Mouse (Mus musculus) heart, embryonic 15.5 days (tissue): ENCODE measurements around the gene Sephs1. TPM values are rescaled to one million over a fixed set of nuclear protein-coding genes. Genes with fewer than 3 reads are reported as not detected.

Source experiments
- ATAC-seq: fragments of 200-750 bp; cut with Nextera tagmentation; replicated peaks from 2 replicates; pipeline ENCODE4 v1.8.0; 2017; ENCODE audit warnings: low read depth, moderate TSS enrichment; ENCODE audit not compliant: insufficient number of reproducible peaks, insufficient read depth, low FRiP score
- H3K27ac ChIP-seq: fragments of 300-500 bp; sonication (generic); 2 replicates; pipeline ENCODE4 v1.5.1; 2015; ENCODE audit warnings: mild to moderate bottlenecking, inconsistent platforms
- H3K27me3 ChIP-seq: fragments of 300-500 bp; sonication (generic); 2 replicates; pipeline ENCODE4 v1.6.1; 2015; ENCODE audit warnings: inconsistent platforms
- H3K36me3 ChIP-seq: fragments of 300-500 bp; sonication (generic); 2 replicates; pipeline ENCODE4 v1.6.1; 2015; ENCODE audit warnings: mild to moderate bottlenecking, inconsistent platforms
- H3K4me1 ChIP-seq: fragments of 300-500 bp; sonication (generic); replicated peaks from 2 replicates; pipeline ENCODE4 v1.6.1; 2015; ENCODE audit warnings: inconsistent platforms
- H3K4me2 ChIP-seq: fragments of 300-500 bp; sonication (generic); 2 replicates; pipeline ENCODE4 v1.6.1; 2015; ENCODE audit warnings: inconsistent platforms, mild to moderate bottlenecking, moderate library complexity
- H3K4me3 ChIP-seq: fragments of 300-500 bp; sonication (generic); 2 replicates; pipeline ENCODE4 v1.5.1; 2015; ENCODE audit warnings: mild to moderate bottlenecking, inconsistent platforms
- H3K9ac ChIP-seq: fragments of 300-500 bp; sonication (generic); 2 replicates; pipeline ENCODE4 v1.6.1; 2015; ENCODE audit warnings: mild to moderate bottlenecking, inconsistent platforms
- H3K9me3 ChIP-seq: fragments of 300-500 bp; sonication (generic); replicated peaks from 2 replicates; pipeline ENCODE4 v1.6.1; 2016; ENCODE audit warnings: inconsistent platforms
- WGBS: fragments of 180-500 bp; shearing (Covaris S2); methylation state at CpG from one replicate; pipeline ENCODE4 v1.1.7; 2015; ENCODE audit warnings: mixed read lengths; 5-methylcytosine and 5-hydroxymethylcytosine counted together
- polyA plus RNA-seq: library from polyadenylated mRNA; unstranded; fragments of >200 nt; fragmentation: Nextera tagmentation; extraction: Ambion mirVana; gene quantifications from 2 replicates; pipeline ENCODE4 v1.2.1, GENCODE M21; 2015

Gene Sephs1
- polyA plus RNA-seq, 1 experiment from 2014 or later = 33.7 TPM

DNA sequence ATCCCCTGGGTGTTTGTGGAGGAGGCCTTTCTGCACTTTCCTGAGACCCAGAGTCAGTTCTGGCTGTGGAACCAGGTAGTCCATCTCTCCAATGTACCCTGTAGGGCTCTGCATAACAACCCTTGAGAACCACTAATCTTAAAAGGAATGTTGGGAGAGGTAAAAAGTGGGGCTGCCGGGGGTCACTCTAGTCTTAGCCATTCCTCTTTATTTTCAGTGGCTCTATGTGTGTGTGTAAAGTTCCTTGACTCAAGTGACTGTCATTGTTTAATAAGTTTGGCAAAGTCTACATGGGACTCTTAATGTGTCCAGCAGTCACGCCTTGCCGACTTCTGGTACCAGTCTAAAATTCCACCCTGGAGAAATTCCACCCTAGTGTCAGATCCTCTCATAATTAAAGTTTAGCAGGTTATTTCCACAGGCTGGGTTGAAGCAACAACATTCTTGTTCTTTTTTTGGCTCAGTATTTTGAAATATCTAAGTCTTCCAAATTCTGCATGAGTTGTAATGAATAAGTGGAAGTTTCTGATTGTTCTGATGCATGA is 27.5 kb downstream of the Sephs1 start:
- Histone ChIP-seq H3K4me1 (no peaks in the 10 kb centered on the region), H3K27me3 (no peaks in the 10 kb centered on the region), H3K27ac (no peak overlapping the region), H3K36me3 (peaks cover 36% of the 10 kb centered on the region), H3K4me2 (no peak overlapping the region), H3K4me3 (no peak overlapping the region), H3K9me3 (no peaks in the 10 kb centered on the region), H3K9ac (no peak overlapping the region)
- no peak for ATAC-seq
- 84% methylated on average over 3 of the region's 3 CpGs for WGBS

DNA sequence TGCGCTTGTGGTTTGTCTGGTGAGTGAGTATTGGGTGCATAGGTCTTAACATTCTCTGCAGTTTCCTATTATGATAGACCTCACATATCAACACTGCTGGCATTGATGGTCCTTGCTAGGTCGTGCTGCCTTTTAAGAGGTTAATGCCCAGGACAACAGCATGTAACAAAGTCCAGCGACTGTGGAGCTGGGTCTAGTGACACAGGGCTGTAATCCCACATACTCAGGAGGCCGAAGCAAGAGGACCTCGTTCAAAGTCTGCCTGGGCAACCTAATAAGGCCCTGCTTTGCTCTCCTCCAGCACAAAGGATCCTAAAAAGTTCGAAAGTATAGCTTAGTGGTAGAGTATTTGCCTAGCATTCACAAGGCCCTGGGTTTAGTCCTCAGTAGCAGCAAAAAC is 28.5 kb downstream of the Sephs1 start:
- Histone ChIP-seq H3K9ac (no peak overlapping the region), H3K4me1 (no peaks in the 10 kb centered on the region), H3K27me3 (no peaks in the 10 kb centered on the region), H3K4me2 (no peak overlapping the region), H3K27ac (no peak overlapping the region), H3K4me3 (no peak overlapping the region), H3K9me3 (no peaks in the 10 kb centered on the region), H3K36me3 (peaks cover 33% of the 10 kb centered on the region)
- no peak for ATAC-seq
- WGBS = 70% methylated on average over 6 of the region's 6 CpGs

DNA sequence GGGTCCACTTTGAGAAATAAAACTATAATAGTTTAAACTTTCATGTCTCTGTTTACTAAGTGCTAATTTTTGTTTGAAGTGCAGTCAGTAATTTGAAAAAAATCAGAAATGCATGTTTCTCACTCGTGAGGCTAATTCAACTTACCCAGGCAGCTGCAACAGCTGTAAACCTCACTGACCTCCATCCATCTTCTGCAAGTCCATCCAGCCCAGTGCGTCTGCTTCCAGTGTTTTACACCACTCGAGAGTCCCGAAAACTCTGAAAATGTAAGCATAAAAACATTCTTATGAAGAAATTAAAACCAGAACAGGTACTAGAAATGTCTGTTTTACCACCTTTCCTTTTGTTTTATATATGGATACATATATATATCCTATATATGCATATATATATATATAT is 29.2 kb downstream of the Sephs1 start:
- ATAC-seq = no peak
- H3K27me3 ChIP-seq = no peaks in the 10 kb centered on the region
- H3K4me2 ChIP-seq = no peak overlapping the region
- H3K27ac ChIP-seq = no peak overlapping the region
- WGBS = 77% methylated on average over 4 of the region's 4 CpGs
- H3K36me3 ChIP-seq = peaks cover 27% of the 10 kb centered on the region
- no peak overlapping the region for H3K9ac ChIP-seq
- no peaks in the 10 kb centered on the region for H3K4me1 ChIP-seq
- no peaks in the 10 kb centered on the region for H3K9me3 ChIP-seq
- no peak overlapping the region for H3K4me3 ChIP-seq

DNA sequence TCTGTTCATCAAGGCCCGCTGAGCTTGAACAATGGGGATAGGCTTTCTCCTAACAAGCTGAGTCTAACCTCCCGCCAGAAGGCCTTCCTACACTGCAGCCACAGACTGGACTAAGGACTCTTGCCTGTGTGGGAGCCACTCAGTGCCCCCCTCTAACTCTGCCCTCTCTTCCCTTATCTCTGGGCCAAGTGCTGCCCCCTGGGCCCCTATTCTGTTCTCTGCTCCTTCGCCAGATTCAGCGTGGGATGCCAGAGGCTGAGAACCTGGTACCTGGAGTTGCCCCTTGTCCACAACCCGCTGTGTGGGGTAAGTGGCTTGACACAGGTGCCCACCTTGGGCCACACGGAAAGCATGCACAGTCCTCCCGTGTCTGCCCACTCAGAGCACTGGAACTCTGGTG is 32.6 kb downstream of the Sephs1 start:
- Histone ChIP-seq H3K9me3 (no peaks in the 10 kb centered on the region), H3K4me2 (no peak overlapping the region), H3K4me3 (no peak overlapping the region), H3K4me1 (peaks cover 6% of the 10 kb centered on the region), H3K27me3 (no peaks in the 10 kb centered on the region), H3K9ac (no peak overlapping the region), H3K36me3 (no peaks in the 10 kb centered on the region), H3K27ac (no peak overlapping the region)
- no peak for ATAC-seq
- 74% methylated on average over 7 of the region's 7 CpGs for WGBS

DNA sequence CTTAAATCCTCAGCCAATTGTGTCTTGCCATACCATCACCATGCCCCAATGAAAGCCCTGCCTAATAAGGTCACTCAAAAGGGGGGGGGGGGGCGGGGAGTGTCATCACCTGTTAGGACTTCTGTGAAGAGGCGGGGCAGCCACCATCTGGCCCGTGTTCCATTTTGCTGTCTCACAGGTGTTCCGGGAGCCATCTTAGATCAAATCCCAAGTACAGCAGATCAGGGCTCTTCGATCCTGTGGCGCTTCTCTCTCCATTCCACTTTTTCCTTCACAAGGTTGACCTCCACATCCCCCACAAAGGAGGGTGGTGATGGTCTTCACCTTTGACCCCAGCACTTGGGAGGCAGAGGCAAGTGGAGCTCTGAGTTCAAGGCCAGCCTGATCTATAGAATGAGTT is 34.7 kb downstream of the Sephs1 start:
- Histone ChIP-seq H3K27ac (no peak overlapping the region), H3K4me1 (peaks cover 11% of the 10 kb centered on the region), H3K9ac (no peak overlapping the region), H3K4me3 (no peak overlapping the region), H3K9me3 (no peaks in the 10 kb centered on the region), H3K4me2 (no peak overlapping the region), H3K27me3 (no peaks in the 10 kb centered on the region), H3K36me3 (no peaks in the 10 kb centered on the region)
- ATAC-seq = no peak
- WGBS = 72% methylated on average over 6 of the region's 6 CpGs

DNA sequence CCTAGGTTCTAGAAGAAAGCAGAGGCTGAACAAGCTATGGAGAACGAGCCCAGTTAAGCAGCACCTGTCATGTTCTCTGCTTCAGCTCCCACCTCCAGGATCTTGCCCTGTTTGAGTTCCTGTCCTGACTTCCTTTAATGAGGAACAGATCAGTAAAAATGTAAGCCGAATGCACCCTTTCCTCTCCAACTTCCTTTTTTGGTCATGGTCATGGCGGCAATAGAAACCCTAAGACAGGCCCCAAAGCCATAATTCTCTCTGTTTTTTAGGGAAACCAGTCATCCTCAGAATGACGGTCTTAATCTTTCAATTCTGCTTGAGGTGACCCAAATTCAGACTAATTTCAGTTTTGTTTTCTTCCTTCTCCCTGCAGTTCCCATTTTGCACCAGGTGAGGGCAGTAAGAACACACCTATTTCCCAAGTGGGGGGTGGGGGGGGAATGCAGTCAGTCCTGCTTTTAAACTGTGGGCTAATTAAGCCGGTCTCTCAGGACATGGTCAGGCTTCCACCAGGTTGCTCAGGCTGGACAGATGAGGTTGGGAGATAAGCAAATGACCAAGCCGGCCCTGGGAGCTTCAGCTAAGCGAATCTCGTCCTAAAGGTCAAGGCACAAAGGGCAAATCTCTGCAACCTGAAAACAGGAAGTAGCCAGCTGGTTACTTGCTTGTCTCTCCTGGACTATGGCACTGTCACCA is 36.1 kb downstream of the Sephs1 start:
- Histone ChIP-seq H3K4me1 (peaks cover 11% of the 10 kb centered on the region), H3K4me2 (peak overlapping the region; percentile 56), H3K36me3 (no peaks in the 10 kb centered on the region), H3K9ac (no peak overlapping the region), H3K27ac (peak overlapping the region; percentile 84), H3K27me3 (no peaks in the 10 kb centered on the region), H3K9me3 (no peaks in the 10 kb centered on the region), H3K4me3 (peak overlapping the region; percentile 29)
- no peak for ATAC-seq
- 17% methylated on average over 8 of the region's 8 CpGs for WGBS

DNA sequence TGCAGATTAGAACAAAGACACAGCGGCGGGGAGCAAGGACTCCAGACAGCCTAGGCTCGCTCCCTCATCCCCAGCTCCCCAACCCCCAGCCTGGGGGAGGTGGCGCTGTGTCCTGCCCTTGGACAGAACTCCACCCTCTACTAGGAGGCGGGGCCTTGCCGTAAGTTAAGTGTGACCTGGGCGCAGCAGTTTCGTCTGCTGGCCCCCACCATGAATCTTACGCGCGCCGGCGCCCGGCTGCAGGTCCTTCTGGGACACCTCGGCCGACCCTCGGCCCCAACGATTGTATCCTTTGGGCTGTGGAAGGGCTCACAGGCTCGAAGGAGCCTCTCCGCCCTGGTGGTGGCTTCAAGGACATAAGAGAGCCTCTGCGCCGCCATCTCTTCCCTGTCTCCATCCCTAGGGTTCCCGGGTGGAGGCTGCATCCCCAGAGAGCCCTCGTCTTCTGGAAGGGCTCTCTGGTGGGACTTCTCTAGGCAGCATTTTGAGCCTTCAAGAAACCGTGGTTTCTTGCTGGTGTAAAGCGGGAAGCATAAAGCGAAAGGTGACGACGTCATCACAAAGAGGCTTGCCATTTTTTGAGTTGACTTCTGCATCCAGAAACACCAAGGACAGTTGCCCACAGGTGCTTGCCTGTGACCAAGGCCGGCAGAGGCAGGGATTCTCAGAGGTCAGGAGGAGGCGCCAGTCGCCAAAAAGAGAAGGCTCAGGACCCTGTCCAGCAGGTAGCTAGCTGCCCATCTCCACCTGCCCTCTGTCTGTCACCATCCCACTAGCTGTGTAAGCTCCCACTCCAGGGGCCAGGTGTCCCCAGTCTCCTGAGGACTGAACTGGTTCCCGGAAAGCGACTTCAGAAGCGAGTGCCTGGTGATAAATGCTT is 37.7 kb downstream of the Sephs1 start, which contains the start of gene Phyh:
TSS of gene Phyh (plus strand) at position 160 of the 880 bp plus-strand sequence.
- Histone ChIP-seq H3K4me3 (peak within 1 kb of the TSS; percentile 76), H3K9me3 (no peaks in the 10 kb centered on the region), H3K27me3 (no peaks in the 10 kb centered on the region), H3K36me3 (peaks cover 2% of the 10 kb centered on the region; the same call in 1 of the 2 replicates), H3K4me2 (peak within 1 kb of the TSS; percentile 89), H3K27ac (peak within 1 kb of the TSS; percentile 84), H3K9ac (peak within 1 kb of the TSS; percentile 83), H3K4me1 (peaks cover 11% of the 10 kb centered on the region)
- 6% methylated on average over 35 of the region's 35 CpGs for WGBS
- ATAC-seq = peak; percentile 99

DNA sequence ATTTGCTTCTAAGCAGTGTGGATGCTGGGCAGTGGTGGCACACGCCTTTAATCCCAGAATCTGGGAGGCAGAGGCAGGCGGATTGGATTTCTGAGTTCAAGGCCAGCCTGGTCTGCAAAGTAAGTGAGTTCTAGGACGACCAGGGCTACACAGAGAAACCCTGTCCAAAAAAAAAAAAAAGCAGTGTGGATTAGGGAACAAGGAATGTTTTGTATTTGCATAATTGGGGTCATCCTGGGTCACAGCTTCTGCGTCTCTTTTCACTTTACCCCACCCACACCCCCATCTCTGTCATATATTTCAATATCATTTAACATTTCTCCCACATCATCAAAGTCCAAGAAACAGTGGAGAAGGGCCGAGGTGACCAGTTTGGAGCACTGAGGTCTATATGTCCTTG is 39.7 kb downstream of the Sephs1 start:
- no peak overlapping the region for H3K27ac ChIP-seq
- H3K4me2 ChIP-seq = no peak overlapping the region
- no peak for ATAC-seq
- no peak overlapping the region for H3K4me3 ChIP-seq
- H3K4me1 ChIP-seq = peaks cover 11% of the 10 kb centered on the region
- H3K27me3 ChIP-seq = no peaks in the 10 kb centered on the region
- no peaks in the 10 kb centered on the region for H3K9me3 ChIP-seq
- 82% methylated on average over 5 of the region's 5 CpGs for WGBS
- no peak overlapping the region for H3K9ac ChIP-seq
- peaks cover 10% of the 10 kb centered on the region; the same call in 1 of the 2 replicates for H3K36me3 ChIP-seq

DNA sequence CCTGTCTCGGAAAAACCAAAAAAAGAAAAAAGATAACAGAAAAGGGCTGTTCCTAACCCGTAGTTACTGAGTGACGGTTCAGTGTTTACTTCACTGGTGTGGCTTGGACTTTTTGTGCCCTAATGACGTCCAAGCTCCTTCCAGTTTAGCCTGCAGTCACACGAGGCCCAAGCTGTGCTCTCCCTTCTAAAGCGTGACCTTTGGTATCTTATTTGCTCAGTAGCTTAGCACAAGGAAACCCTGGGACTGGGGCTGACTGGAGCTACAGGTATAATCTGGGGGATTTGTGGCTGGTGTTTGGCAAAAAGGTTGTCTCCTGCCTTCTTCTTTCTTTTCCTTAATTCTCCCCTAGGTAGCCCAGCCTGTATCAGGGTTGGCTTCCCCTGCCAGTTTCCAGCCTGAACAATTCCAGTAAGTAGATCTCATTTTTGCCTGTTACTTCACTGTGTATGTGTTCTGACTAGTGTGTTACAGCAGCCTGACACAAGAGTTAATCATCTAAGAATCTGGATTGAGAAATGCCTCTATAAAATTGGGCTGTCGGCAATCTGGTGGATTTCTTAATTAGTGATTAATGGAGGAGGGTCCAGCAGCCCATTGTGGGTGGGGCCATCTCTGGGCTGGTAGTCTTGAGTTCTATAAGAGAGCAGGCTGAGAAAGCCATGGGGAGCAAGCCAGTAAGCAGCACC is 41.3 kb downstream of the Sephs1 start:
- ATAC-seq = no peak
- Histone ChIP-seq H3K36me3 (peaks cover 19% of the 10 kb centered on the region; the same call in 1 of the 2 replicates), H3K9ac (no peak overlapping the region), H3K9me3 (no peaks in the 10 kb centered on the region), H3K4me2 (no peak overlapping the region), H3K4me1 (peaks cover 10% of the 10 kb centered on the region), H3K4me3 (no peak overlapping the region), H3K27me3 (no peaks in the 10 kb centered on the region), H3K27ac (no peak overlapping the region)
- 59% methylated on average over 7 of the region's 7 CpGs for WGBS

DNA sequence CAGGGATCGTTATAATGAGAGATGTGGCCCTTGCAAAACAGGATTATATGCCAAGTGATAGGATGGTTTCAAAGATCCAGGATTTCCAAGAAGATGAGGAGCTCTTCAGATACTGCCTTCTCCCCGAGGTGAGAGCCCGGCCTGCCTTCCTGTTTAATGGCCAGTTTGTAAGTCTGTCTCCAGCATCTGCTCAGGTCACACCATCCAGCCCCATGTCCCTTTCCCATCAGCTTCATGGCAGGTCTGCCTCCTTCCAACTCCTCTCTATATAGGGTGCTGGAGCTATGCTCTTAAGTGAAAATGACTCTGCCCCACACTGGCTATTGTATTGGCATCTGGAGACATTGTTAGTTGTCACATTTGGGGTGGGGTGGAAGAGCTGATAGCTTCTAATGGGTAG is 46.0 kb downstream of the Sephs1 start:
- Histone ChIP-seq H3K9ac (no peak overlapping the region), H3K27me3 (no peaks in the 10 kb centered on the region), H3K4me2 (no peak overlapping the region), H3K4me3 (no peak overlapping the region), H3K36me3 (peaks cover 55% of the 10 kb centered on the region), H3K4me1 (no peaks in the 10 kb centered on the region), H3K27ac (no peak overlapping the region), H3K9me3 (no peaks in the 10 kb centered on the region)
- WGBS = 86% methylated on average over 3 of the region's 3 CpGs
- no peak for ATAC-seq

DNA sequence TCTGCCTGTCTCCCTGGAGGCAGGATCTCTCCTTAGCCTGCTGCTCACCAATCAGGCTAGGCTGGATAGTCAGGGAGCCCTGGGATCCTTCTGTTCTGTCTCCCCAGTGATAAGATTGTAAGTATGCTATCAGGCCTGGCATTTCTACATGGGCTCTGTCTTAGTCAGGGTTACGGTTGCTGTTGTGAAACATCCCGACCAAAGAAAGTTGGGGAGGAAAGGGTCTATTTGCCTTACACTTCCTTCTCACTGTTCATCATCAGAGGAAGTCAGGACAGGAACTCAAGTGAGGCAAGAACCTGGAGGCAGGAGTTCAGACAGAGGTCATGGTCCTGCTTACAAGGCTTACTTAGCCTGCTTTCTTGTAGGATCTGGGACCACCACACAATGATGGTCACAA is 47.9 kb downstream of the Sephs1 start:
- Histone ChIP-seq H3K4me1 (no peaks in the 10 kb centered on the region), H3K9me3 (no peaks in the 10 kb centered on the region), H3K9ac (no peak overlapping the region), H3K4me3 (no peak overlapping the region), H3K27me3 (no peaks in the 10 kb centered on the region), H3K36me3 (peaks cover 57% of the 10 kb centered on the region), H3K4me2 (no peak overlapping the region), H3K27ac (no peak overlapping the region)
- 51% methylated on average over 2 of the region's 2 CpGs for whole genome bisulfite sequencing
- no peak for ATAC-seq
